Comparison of ENCODE assay signal across 9 mouse cellular contexts in the genomic region with DNA sequence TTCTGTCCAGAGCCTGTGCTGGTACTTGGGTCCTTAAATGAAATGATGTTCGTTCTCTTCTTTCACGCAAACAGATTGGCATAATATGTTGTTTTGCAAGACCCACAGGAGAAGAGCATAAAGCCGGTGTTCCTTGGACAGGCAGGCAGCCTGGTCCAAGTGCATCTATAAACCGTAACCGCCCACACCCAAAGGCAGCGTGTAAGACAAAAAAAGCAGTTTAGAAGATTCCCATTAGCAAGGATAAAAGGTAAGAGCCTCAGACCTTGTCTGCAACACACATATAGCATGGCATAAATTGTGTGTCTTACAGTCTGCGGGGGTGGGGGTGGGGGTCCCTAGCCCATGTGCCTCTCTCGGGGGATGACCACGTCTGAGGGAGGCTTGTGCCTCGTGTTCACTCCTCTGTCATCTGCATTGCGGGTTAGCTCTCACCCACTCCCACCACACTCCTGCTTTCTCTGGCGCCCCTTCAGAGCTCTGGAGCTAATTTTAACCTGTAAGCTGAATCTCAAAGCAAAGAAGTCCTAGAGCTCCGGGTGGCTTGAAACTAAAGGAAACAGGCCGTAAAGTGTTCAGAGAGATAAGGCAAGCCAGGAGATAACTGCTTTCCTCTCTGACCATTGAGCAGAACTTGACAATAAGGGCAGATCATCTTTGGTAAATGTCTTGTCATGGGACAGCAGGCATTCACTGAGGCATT. TPM values are rescaled to one million over a fixed set of nuclear protein-coding genes. Genes with fewer than 3 reads are reported as not detected.
DNase-seq lines count a peak whose midpoint lies in the region; ATAC-seq lines count a peak whose summit lies in the region.
"Had no signal": no experiment of that assay in that cellular context is flagged by ENCODE, and none has a peak within 500 bp of the region (broad histone marks: within the 10 kb centered on the region; RNA-seq: fewer than 3 reads in every experiment).

No protein-coding gene starts in this region.

- no peaks in the 10 kb centered on the region for H3K27me3 ChIP-seq in forebrain, embryonic 14.5 days (replicated peaks; ENCODE audit: control insufficient read depth, insufficient read depth, low read length)

- peak overlapping the region; percentile 70 for H3K27ac ChIP-seq in forebrain, embryonic 14.5 days (ENCODE audit: low read depth, low read length)

- H3K9ac ChIP-seq in forebrain, embryonic 14.5 days (ENCODE audit: low read length) = 0 out of 2 replicates have a peak overlapping the region, but pooled peaks have one; percentile 2

- no peak overlapping the region for H3K4me3 ChIP-seq in forebrain, embryonic 14.5 days (ENCODE audit: low read depth, low read length)

- peak; percentile 72 for DNase-seq in left cerebral cortex, adult 11 months (ENCODE audit: low spot score)
- no peak for DNase-seq in left cerebral cortex, postnatal 4 days
- DNase-seq in forebrain, embryonic 14.5 days (ENCODE audit: low spot score) = no peak
- peak; percentile 82 to 83 for DNase-seq in left cerebral cortex, postnatal 36 days (ENCODE audit: low spot score in 2 of 2)
- peak; percentile 79 to 88 for DNase-seq in right cerebral cortex, postnatal 10 days (ENCODE audit: low spot score in 2 of 2)
- no peak for DNase-seq in thymus, adult 18-20 months
- no peak for DNase-seq in cerebellum, postnatal 4 days (ENCODE audit: low spot score in 2 of 2)
- DNase-seq in kidney, postnatal 25 days = no peak
- DNase-seq: kidney, adult 2 months had no signal

- peaks cover 27% of the 10 kb centered on the region for H3K4me1 ChIP-seq in forebrain, embryonic 14.5 days (ENCODE audit: control insufficient read depth, insufficient read depth, low read length)

- H3K4me2 ChIP-seq in forebrain, embryonic 14.5 days (ENCODE audit: low read length) = peak overlapping the region; percentile 32; the same call in 1 of the 2 replicates

- WGBS in forebrain, embryonic 14.5 days = 41% methylated on average over 14 of the region's 14 CpGs

- no peak for ATAC-seq in forebrain, embryonic 14.5 days

- intact Hi-C loops in left cerebral cortex, postnatal 4 days (cut with DNase I) = no loop called here
- intact Hi-C loops in left cerebral cortex, postnatal 36 days (cut with DNase I) = loop anchor here (5.0 kb wide), 1 partner anchor 48 kb away; a partner anchor contains a TSS

- H3K9me3 ChIP-seq in forebrain, embryonic 14.5 days (replicated peaks; ENCODE audit: control insufficient read depth, low read length) = no peaks in the 10 kb centered on the region

- no peaks in the 10 kb centered on the region for H3K36me3 ChIP-seq in forebrain, embryonic 14.5 days (ENCODE audit: control insufficient read depth, insufficient read depth, low read length)

RNA-seq across cellular contexts. Expression of a gene that starts 29.7 kb away (rescaled TPM):
- 1 to 10 TPM; 7.0 to 7.9 TPM for total RNA-seq in left cerebral cortex, postnatal 4 days (2021)
- 7.2 and 7.6 TPM in 2 replicates for polyA plus RNA-seq in forebrain, embryonic 14.5 days (2014; fragmentation: Nextera tagmentation; extraction: Ambion mirVana)
- 10 to 100 TPM; 14.9 to 18.5 TPM for total RNA-seq in left cerebral cortex, postnatal 36 days (2021)

RNA-seq across cellular contexts. Expression of a gene that starts 49.2 kb away (rescaled TPM):
- 10 to 100 TPM; 64.7 to 66.3 TPM for total RNA-seq in left cerebral cortex, postnatal 4 days (2021)
- polyA plus RNA-seq in forebrain, embryonic 14.5 days (2014; fragmentation: Nextera tagmentation; extraction: Ambion mirVana) = 15.4 and 16.4 TPM in 2 replicates
- total RNA-seq in left cerebral cortex, postnatal 36 days (2021) = 10 to 100 TPM; 95.4 to 99.3 TPM

Comparison
In these comparisons a context has a peak if more than half of its experiments do, and no peak if none do; other contexts are left out.
1. DNase-seq: peak in left cerebral cortex, adult 11 months (single experiment), left cerebral cortex, postnatal 36 days (2 of 2) and right cerebral cortex, postnatal 10 days (2 of 2); none in left cerebral cortex, postnatal 4 days (single experiment), forebrain, embryonic 14.5 days (single experiment), thymus, adult 18-20 months (0 of 2), cerebellum, postnatal 4 days (0 of 2) and kidney, postnatal 25 days (0 of 2).